Mouse (Mus musculus) thymus, adult 2 months (tissue): ENCODE results near the gene Slc26a8. TPM values are rescaled to one million over a fixed set of nuclear protein-coding genes. Genes with fewer than 3 reads are reported as not detected.

Experiments
- DNase-seq: peaks from one replicate; pipeline ENCODE4 v3.0.0; 2021
- H3K27ac ChIP-seq: fragments of 200-500 bp; 2 replicates; pipeline ENCODE4 v1.5.1; 2012; ENCODE audit warnings: low read length, control low read depth; ENCODE audit not compliant: control insufficient read depth, insufficient read depth
- H3K27me3 ChIP-seq: fragments of 200-500 bp; 2 replicates; pipeline ENCODE4 v1.6.1; 2012; ENCODE audit warnings: mild to moderate bottlenecking, low read length, moderate library complexity, mixed read lengths; ENCODE audit not compliant: control insufficient read depth, insufficient read depth
- H3K36me3 ChIP-seq: fragments of 200-500 bp; 2 replicates; pipeline ENCODE4 v1.6.1; 2012; ENCODE audit warnings: mild to moderate bottlenecking, low read length, moderate library complexity; ENCODE audit not compliant: control insufficient read depth, insufficient read depth
- H3K4me1 ChIP-seq: fragments of 200-500 bp; replicated peaks from 2 replicates; pipeline ENCODE4 v1.6.1; 2012; ENCODE audit warnings: low read length; ENCODE audit not compliant: control insufficient read depth, insufficient read depth
- H3K4me3 ChIP-seq: fragments of 200-500 bp; 2 replicates; pipeline ENCODE4 v1.5.1; 2012; ENCODE audit warnings: mild to moderate bottlenecking, low read length, control low read depth, moderate library complexity; ENCODE audit not compliant: control insufficient read depth, insufficient read depth
- CTCF ChIP-seq: fragments of 200-500 bp; IDR thresholded peaks from 2 replicates; pipeline ENCODE4 v1.5.1; 2012; ENCODE audit warnings: mild to moderate bottlenecking, control low read depth, low read length, moderate library complexity, borderline replicate concordance; ENCODE audit not compliant: control insufficient read depth, poor library complexity, insufficient read depth; ENCODE audit errors: extremely low read depth
- POLR2A ChIP-seq: fragments of 200-500 bp; IDR thresholded peaks from 2 replicates; pipeline ENCODE4 v1.6.1; 2012; ENCODE audit warnings: mild to moderate bottlenecking, low read length, control low read depth, moderate library complexity; ENCODE audit not compliant: control insufficient read depth, poor library complexity, insufficient read depth; ENCODE audit errors: extremely low read depth
- WGBS: fragments of 180-500 bp; shearing (Covaris S2); methylation state at CpG from one replicate; pipeline ENCODE4 v1.1.7; 2018; 5-methylcytosine and 5-hydroxymethylcytosine counted together
- polyA plus RNA-seq: library from polyadenylated mRNA; depleted of rRNA; stranded (reverse); fragments of >200 nt; gene quantifications from 2 replicates; pipeline ENCODE4 v1.2.3, GENCODE M21; 2012; rRNA removed

Gene Slc26a8
- polyA plus RNA-seq, 1 experiment: 0.75 TPM

DNA sequence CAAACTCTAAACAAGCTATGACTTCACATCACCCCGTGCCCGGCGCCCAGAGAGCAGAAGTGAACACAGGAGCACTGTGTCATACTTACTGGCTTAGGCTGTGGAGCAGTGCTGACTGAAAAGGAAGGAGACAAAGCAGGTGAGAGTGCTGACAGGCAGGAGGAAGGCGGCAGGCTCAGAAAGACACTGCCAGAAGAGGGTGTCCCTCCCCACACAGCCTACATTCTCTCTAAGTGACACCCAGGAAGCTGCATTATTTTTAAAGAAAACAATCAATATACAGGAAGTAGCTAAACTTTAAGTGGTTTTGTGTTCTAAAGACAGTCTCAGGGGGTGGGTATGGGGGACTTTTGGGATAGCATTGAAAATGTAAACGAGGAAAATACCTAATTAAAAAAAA, 89.3 kb downstream of the Slc26a8 start:
- H3K27ac ChIP-seq: no peak overlapping the region
- no peaks in the 10 kb centered on the region for H3K27me3 ChIP-seq
- DNase-seq: no peak
- H3K4me1 ChIP-seq: no peaks in the 10 kb centered on the region
- WGBS: 96% methylated on average over 5 of the region's 5 CpGs
- no peak overlapping the region for H3K4me3 ChIP-seq
- peaks cover 74% of the 10 kb centered on the region for H3K36me3 ChIP-seq
- no peak for TF ChIP-seq POLR2A
- no peak for TF ChIP-seq CTCF

- no peak overlapping the region for H3K4me3 ChIP-seq
- TF ChIP-seq CTCF (no peak), POLR2A (no peak)
- DNase-seq: no peak
- no peaks in the 10 kb centered on the region for H3K27me3 ChIP-seq
- 89% methylated on average over 4 of the region's 4 CpGs for WGBS
- no peak overlapping the region for H3K27ac ChIP-seq
- H3K4me1 ChIP-seq: no peaks in the 10 kb centered on the region
- peaks cover 67% of the 10 kb centered on the region for H3K36me3 ChIP-seq
These were observed 96.1 kb downstream of the Slc26a8 start for GRCm38 (mm10) chr17:28593965-28594364.

DNA sequence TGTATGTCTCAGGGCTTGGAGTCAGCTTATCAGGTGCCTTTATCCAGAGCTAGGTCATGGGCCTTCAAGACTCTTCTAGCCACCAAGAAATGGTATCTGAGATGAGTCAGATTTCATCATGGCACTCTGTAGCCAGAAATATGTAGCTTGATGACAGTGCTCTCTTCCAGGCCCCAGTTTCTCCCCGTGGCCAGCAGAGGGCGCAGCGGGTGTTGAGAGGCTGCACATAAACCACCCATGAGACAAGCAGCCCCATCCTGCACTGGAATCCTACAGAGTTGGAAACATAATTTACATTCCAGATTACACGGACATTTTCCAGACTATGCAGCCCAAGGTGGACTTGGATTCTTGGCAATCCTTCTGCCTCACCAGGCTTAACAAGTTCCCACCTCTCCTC, 97.0 kb downstream of the Slc26a8 start:
- WGBS: 19% methylated on average over 4 of the region's 4 CpGs
- Histone ChIP-seq H3K4me3 (no peak overlapping the region), H3K27me3 (no peaks in the 10 kb centered on the region), H3K4me1 (no peaks in the 10 kb centered on the region), H3K36me3 (peaks cover 64% of the 10 kb centered on the region), H3K27ac (no peak overlapping the region)
- peak; percentile 78 for DNase-seq
- TF ChIP-seq POLR2A (no peak), CTCF (peak; percentile 92)

GRCm38 (mm10) chr17:28591476-28591875, 98.6 kb downstream of the Slc26a8 start:
- Histone ChIP-seq H3K27me3 (no peaks in the 10 kb centered on the region), H3K4me3 (no peak overlapping the region), H3K36me3 (peaks cover 59% of the 10 kb centered on the region), H3K27ac (no peak overlapping the region), H3K4me1 (no peaks in the 10 kb centered on the region)
- 77% methylated on average over 5 of the region's 5 CpGs for WGBS
- TF ChIP-seq POLR2A (no peak), CTCF (no peak)
- no peak for DNase-seq

DNA sequence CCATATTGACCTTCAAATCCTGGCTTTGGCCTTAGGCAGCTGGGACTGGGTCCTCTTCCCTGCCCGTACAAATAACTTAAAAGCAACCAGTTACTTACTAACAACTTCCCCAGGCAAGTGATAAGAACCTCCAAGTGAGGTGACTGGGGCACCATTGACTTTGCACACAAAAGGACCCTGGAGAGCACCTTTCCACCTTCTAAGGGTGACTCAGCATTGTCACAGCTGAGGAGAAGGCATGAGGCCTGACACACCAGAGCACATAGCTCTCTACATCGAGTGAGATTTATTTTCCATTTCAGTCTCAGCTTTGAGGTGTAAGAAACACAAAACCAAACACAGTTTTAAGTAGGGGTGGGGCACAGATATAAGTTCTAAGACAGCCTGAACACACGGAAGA, 99.4 kb downstream of the Slc26a8 start:
- Histone ChIP-seq H3K36me3 (peaks cover 50% of the 10 kb centered on the region), H3K27ac (no peak overlapping the region), H3K4me1 (no peaks in the 10 kb centered on the region), H3K4me3 (no peak overlapping the region), H3K27me3 (no peaks in the 10 kb centered on the region)
- DNase-seq: no peak
- TF ChIP-seq POLR2A (no peak), CTCF (no peak)
- WGBS: 75% methylated on average over 3 of the region's 3 CpGs

GRCm38 (mm10) chr17:28588591-28588990, 101.4 kb downstream of the Slc26a8 start:
- peaks cover 47% of the 10 kb centered on the region for H3K36me3 ChIP-seq
- 80% methylated on average over 2 of the region's 2 CpGs for WGBS
- TF ChIP-seq POLR2A (no peak), CTCF (no peak)
- no peak for DNase-seq
- H3K4me1 ChIP-seq: no peaks in the 10 kb centered on the region
- H3K4me3 ChIP-seq: no peak overlapping the region
- no peak overlapping the region for H3K27ac ChIP-seq
- H3K27me3 ChIP-seq: no peaks in the 10 kb centered on the region

Other genes starting within 250 kb of the Slc26a8 start
- 157 and 179 TPM in 2 replicates for gene Fkbp5, start 172.7 kb downstream of the Slc26a8 start, polyA plus RNA-seq
- 0.33 and 0.58 TPM in 2 replicates for gene Armc12, start 159.4 kb downstream of the Slc26a8 start, polyA plus RNA-seq
- not detected in 2 replicates for gene Clpsl2, start 140.8 kb downstream of the Slc26a8 start, polyA plus RNA-seq
- 1.3 and 5.4 TPM in 2 replicates for gene Clps, start 129.5 kb downstream of the Slc26a8 start, polyA plus RNA-seq
- 0.24 and 0.27 TPM in 2 replicates for gene Lhfpl5, start 114.6 kb downstream of the Slc26a8 start, polyA plus RNA-seq
- gene Srpk1, start 67.5 kb downstream of the Slc26a8 start, polyA plus RNA-seq: 61.4 and 63.9 TPM in 2 replicates
- 121 and 131 TPM in 2 replicates for gene Mapk14, start 1.1 kb upstream of the Slc26a8 start, polyA plus RNA-seq
- 0.59 and 0.65 TPM in 2 replicates for gene AC170998.1, start 35.9 kb upstream of the Slc26a8 start, polyA plus RNA-seq
- 5.9 and 8.2 TPM in 2 replicates for gene Mapk13, start 79.1 kb upstream of the Slc26a8 start, polyA plus RNA-seq
- gene Brpf3, start 110.9 kb upstream of the Slc26a8 start, polyA plus RNA-seq: 63.1 and 64.8 TPM in 2 replicates
- gene Pnpla1, start 168.2 kb upstream of the Slc26a8 start, polyA plus RNA-seq: 0.17 and 0.26 TPM in 2 replicates
- gene 4930539E08Rik, start 225.1 kb upstream of the Slc26a8 start, polyA plus RNA-seq: 5.3 and 6.8 TPM in 2 replicates